In the genomic region with DNA sequence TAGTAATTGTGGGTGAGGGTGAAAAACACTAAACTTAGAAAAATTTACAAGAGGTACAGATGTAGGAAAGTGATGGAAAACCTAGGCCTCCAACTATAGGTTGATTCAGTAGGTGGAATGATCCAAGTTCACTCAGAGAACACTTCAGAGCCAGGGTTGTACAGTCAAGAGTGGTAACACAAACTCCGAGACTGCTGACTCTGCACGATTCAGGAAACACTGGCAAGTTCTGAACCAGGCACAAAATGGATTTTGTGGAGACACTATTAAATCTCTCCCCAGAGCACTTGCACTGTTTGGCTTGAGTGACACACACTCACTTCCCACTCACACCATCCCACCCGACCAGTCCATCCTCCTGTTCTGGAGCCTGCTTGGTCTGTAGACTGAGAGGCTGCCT, we compare ENCODE assay signal across 22 mouse cellular contexts.
"Had no signal": no experiment of that assay in that cellular context is flagged by ENCODE, and none has a peak within 500 bp of the region (broad histone marks: within the 10 kb centered on the region; RNA-seq: fewer than 3 reads in every experiment).

No protein-coding gene starts in this region.

- H3K9ac ChIP-seq: heart, embryonic 12.5 days; hindbrain, embryonic 13.5 days; hindbrain, embryonic 15.5 days; limb, embryonic 13.5 days; limb, embryonic 15.5 days; liver, embryonic 12.5 days had no signal

- ATAC-seq: hindbrain, postnatal 0 days; intestine, embryonic 16.5 days; liver, embryonic 12.5 days had no signal

- H3K9me3 ChIP-seq: heart, embryonic 10.5 days; heart, embryonic 12.5 days; hindbrain, embryonic 13.5 days; hindbrain, embryonic 15.5 days; limb, embryonic 13.5 days; limb, embryonic 15.5 days; liver, embryonic 12.5 days had no signal

- H3K4me1 ChIP-seq: heart, embryonic 10.5 days; limb, embryonic 13.5 days; limb, embryonic 15.5 days had no signal

- H3K36me3 ChIP-seq: heart, embryonic 10.5 days; heart, embryonic 12.5 days; hindbrain, embryonic 13.5 days; hindbrain, embryonic 15.5 days; limb, embryonic 13.5 days; limb, embryonic 15.5 days; liver, embryonic 12.5 days had no signal

- H3K27me3 ChIP-seq: heart, embryonic 12.5 days; hindbrain, embryonic 13.5 days; hindbrain, embryonic 15.5 days; limb, embryonic 13.5 days; liver, embryonic 12.5 days had no signal

- H3K4me2 ChIP-seq: heart, embryonic 12.5 days; hindbrain, embryonic 13.5 days; hindbrain, embryonic 15.5 days; limb, embryonic 13.5 days; limb, embryonic 15.5 days; liver, embryonic 12.5 days had no signal

- DNase-seq: gastrocnemius, postnatal 14 days; gastrocnemius, postnatal 36 days; heart, adult 18-20 months; heart, postnatal 10 days; heart, postnatal 36 days; kidney, adult 11 months; kidney, adult 2 months; kidney, postnatal 10 days; kidney, postnatal 25 days; kidney, postnatal 4 days; lung, adult 18-20 months had no signal

- H3K4me3 ChIP-seq: heart, embryonic 10.5 days; heart, embryonic 12.5 days; hindbrain, embryonic 13.5 days; hindbrain, embryonic 15.5 days; layer of hippocampus, adult 2 months; left cerebral cortex, adult 2 months; limb, embryonic 13.5 days; limb, embryonic 15.5 days; liver, embryonic 12.5 days had no signal

- H3K27ac ChIP-seq: heart, embryonic 10.5 days; hindbrain, embryonic 13.5 days; hindbrain, embryonic 15.5 days; hindbrain, postnatal 0 days; layer of hippocampus, adult 2 months; left cerebral cortex, adult 2 months; limb, embryonic 13.5 days; limb, embryonic 15.5 days; liver, embryonic 12.5 days had no signal
